Mouse (Mus musculus) cerebellum, postnatal 36 days (tissue): Measurements from ENCODE around the gene Dnttip1.

Experiments
- DNase-seq, 2 experiments: peaks; one replicate each; pipeline ENCODE4 v3.0.0; 2021 to 2022; ENCODE audit warnings: mixed read lengths in 2 of 2

The Dnttip1 gene

GRCm38 (mm10) chr2:164806614-164807013 is 60.8 kb downstream of the Dnttip1 start:
- DNase-seq, result no peak

- DNase-seq, result no peak
Measured at GRCm38 (mm10) chr2:164813557-164813956, 67.8 kb downstream of the Dnttip1 start.

GRCm38 (mm10) chr2:164815348-164815747 is 69.6 kb downstream of the Dnttip1 start:
- no peak for DNase-seq

- no peak for DNase-seq
Measured at GRCm38 (mm10) chr2:164815821-164816220, 70.0 kb downstream of the Dnttip1 start.

- no peak for DNase-seq
Measured at GRCm38 (mm10) chr2:164817206-164817605, 71.4 kb downstream of the Dnttip1 start.

- no peak for DNase-seq
Measured at GRCm38 (mm10) chr2:164817703-164818102, 71.9 kb downstream of the Dnttip1 start.
